Mouse (Mus musculus): Measurements from ENCODE around the gene Gm20388. TPM values are rescaled to one million over a fixed set of nuclear protein-coding genes. Genes with fewer than 3 reads are reported as not detected.
A peak's percentile ranks its signal among the peaks of the same experiment; 100 is the strongest.

Gm20388 gene
- total and polyA plus RNA-seq, 2 experiments from 2014 or later: 17.3 TPM; not detected in 1

DNA sequence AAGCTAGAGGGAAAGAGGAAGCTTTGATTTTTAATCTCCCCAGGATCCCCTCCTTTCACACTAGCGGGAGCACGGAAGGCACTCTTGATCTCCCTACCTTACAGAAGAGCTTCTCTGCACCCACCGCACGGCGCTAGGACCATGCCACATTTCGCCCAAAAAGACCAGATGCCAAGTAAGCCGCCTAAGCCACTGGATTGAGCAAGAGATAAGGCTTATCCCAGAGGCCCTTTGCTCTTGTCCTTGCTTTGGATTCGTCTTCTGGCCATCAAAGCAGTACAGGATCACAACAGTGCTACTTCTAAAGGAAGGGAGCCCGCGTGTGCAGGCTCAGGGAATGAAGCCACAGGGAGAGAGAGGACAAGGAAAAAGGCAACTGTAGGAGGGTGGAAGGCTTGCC is 184.2 kb downstream of the Gm20388 start:
- TF ChIP-seq EP300 (IDR thresholded peaks at IDR 0.05; ENCODE audit: low read depth) (no peak), CTCF (IDR thresholded peaks at IDR 0.05; ENCODE audit: low read depth) (no peak)
- Histone ChIP-seq H3K4me2 (ENCODE audit: low read depth, low read length) (no peak overlapping the region), H3K9ac (replicated peaks; ENCODE audit: low read depth, low read length) (no peak overlapping the region), H3K36me3 (replicated peaks; ENCODE audit: control insufficient read depth, insufficient read depth, low read length) (peaks cover 39% of the 10 kb centered on the region), H3K4me1 (ENCODE audit: control insufficient read depth, insufficient read depth) (peaks cover 3% of the 10 kb centered on the region; the same call in 1 of the 2 replicates), H3K27me3 (ENCODE audit: control insufficient read depth, insufficient read depth, low read length) (no peaks in the 10 kb centered on the region), H3K9me3 (replicated peaks; ENCODE audit: control insufficient read depth, low read length) (no peaks in the 10 kb centered on the region), H3K27ac (ENCODE audit: low read depth) (no peak overlapping the region), H3K4me3 (ENCODE audit: low read depth, low read length) (no peak overlapping the region)
- ATAC-seq (ENCODE audit: insufficient read depth, low read depth) (no peak), DNase-seq (ENCODE audit: low spot score) (no peak)
- WGBS: 83% methylated on average over 10 of the region's 10 CpGs

DNA sequence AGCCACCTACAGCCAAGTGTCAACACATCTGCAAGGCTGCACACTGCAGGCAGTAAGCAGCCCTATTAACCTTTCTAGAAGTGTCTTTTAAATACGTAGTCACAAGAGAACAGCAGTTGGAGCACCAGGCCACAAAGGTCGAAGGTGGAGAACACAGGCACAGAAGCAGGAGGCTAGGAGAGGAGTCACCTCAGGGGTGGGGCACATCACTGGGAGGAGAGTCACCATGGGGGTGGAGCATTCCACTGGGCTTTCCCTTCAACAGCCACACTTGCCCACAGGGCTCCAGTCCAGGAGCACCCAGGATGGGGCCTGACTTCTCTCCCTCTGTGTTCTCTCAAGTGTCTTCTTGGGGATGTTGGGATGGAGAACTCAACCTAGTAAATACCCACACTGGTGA is 185.8 kb downstream of the Gm20388 start:
- ATAC-seq (ENCODE audit: insufficient read depth, low read depth) (no peak), DNase-seq (ENCODE audit: low spot score) (no peak)
- Histone ChIP-seq H3K9ac (replicated peaks; ENCODE audit: low read depth, low read length) (no peak overlapping the region), H3K27ac (ENCODE audit: low read depth) (no peak overlapping the region), H3K27me3 (ENCODE audit: control insufficient read depth, insufficient read depth, low read length) (no peaks in the 10 kb centered on the region), H3K4me1 (ENCODE audit: control insufficient read depth, insufficient read depth) (peaks cover 9% of the 10 kb centered on the region), H3K9me3 (replicated peaks; ENCODE audit: control insufficient read depth, low read length) (no peaks in the 10 kb centered on the region), H3K4me2 (ENCODE audit: low read depth, low read length) (no peak overlapping the region), H3K4me3 (ENCODE audit: low read depth, low read length) (no peak overlapping the region), H3K36me3 (replicated peaks; ENCODE audit: control insufficient read depth, insufficient read depth, low read length) (peaks cover 25% of the 10 kb centered on the region)
- WGBS: 74% methylated on average over 2 of the region's 2 CpGs
- TF ChIP-seq CTCF (IDR thresholded peaks at IDR 0.05; ENCODE audit: low read depth): no peak
- TF ChIP-seq EP300 (IDR thresholded peaks at IDR 0.05; ENCODE audit: low read depth): no peak

DNA sequence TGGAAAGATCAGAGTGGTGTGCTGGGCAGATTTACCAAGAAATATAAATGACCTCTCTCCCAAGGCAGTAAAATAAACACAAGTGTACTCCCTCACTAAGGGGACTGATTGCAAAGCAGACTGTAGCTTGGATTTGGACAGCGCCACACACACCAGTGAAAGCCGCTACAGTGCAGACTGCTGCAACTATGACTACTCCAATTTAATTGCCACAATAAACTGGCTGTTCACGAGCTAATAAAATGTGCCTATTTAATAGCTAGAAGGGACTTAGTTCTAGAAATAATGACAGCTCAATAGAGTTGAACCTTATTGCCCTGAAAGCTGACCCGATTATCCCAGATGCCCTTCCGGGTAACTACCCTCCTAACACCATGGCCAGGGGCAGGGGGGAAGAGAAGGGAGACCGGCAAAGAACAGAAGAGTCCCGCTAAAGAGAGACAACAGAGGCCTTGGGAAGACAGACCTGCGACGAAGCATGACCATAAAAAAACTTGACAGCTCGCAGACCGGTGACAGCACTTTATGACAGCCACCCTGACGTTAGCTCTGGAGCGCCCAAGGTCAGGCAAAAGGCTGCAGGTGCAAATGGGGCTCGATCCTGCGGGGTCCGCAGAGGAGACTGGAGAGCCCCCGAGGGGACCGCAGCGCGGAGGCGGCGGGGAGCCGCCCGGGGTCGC is 189.9 kb downstream of the Gm20388 start:
- WGBS: 3% methylated on average over 19 of the region's 25 CpGs
- Histone ChIP-seq H3K9me3 (replicated peaks; ENCODE audit: control insufficient read depth, low read length) (no peaks in the 10 kb centered on the region), H3K4me3 (ENCODE audit: low read depth, low read length) (peak overlapping the region; percentile 90), H3K4me1 (ENCODE audit: control insufficient read depth, insufficient read depth) (peaks cover 27% of the 10 kb centered on the region), H3K9ac (replicated peaks; ENCODE audit: low read depth, low read length) (peak overlapping the region; percentile 83), H3K27me3 (ENCODE audit: control insufficient read depth, insufficient read depth, low read length) (no peaks in the 10 kb centered on the region), H3K4me2 (ENCODE audit: low read depth, low read length) (peak overlapping the region; percentile 91), H3K36me3 (replicated peaks; ENCODE audit: control insufficient read depth, insufficient read depth, low read length) (no peaks in the 10 kb centered on the region), H3K27ac (ENCODE audit: low read depth) (peak overlapping the region; percentile 86)
- no peak for DNase-seq (ENCODE audit: low spot score)
- TF ChIP-seq CTCF (IDR thresholded peaks at IDR 0.05; ENCODE audit: low read depth): no peak
- no peak for TF ChIP-seq EP300 (IDR thresholded peaks at IDR 0.05; ENCODE audit: low read depth)
- 0 out of 2 replicates have a peak, but pooled peaks have one; percentile 10 for ATAC-seq (ENCODE audit: insufficient read depth, low read depth)

DNA sequence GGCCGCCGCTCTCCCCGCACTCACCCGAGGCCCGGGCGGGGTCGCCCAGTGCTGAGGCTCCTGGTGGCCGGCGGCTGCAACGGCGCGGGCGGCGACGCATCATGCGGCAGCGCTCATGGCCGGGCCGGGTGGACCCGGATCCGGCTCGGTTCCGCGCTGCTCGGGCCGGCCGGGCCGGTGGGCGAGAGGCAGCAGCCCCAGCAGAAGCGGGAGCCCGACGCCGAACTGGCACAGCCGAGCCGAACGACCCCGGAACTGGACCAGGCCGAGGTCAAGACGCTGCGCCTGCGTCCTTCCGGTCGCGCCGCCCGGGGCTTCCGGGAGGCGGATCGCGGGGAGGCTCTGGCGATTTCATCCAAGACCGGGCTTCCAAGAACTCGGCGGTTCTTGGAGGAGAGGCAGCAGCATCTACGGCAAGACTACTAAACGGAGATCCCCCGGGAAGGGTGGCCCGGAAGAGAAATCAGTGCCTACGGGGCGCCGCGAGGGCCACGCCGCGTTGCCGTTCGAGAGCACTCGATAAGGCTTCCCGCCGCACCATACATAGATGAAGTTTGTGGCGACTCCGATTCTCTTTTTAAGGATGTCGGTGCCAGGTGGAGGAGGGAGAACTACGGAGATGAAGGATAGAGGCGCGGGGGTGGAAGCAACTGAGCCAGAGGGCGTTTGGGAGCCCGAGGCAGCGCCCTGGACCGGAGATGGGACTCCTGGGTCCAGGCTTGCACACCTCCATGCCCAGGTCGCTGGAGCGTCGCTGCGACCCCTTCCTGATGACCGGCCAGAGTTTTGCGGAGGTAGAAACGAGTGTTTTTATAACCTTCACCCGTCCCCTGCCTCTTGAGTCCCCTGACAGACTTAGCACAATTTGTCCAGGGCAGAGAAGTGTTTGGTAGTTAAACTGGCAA is 190.7 kb downstream of the Gm20388 start, which contains the start of gene Zdhhc7:
TSS of gene Zdhhc7 (minus strand) at position 415 of the 905 bp plus-strand sequence.
- no peaks in the 10 kb centered on the region for H3K27me3 ChIP-seq (ENCODE audit: control insufficient read depth, insufficient read depth, low read length)
- peaks cover 27% of the 10 kb centered on the region for H3K4me1 ChIP-seq (ENCODE audit: control insufficient read depth, insufficient read depth)
- no peak for TF ChIP-seq CTCF (IDR thresholded peaks at IDR 0.05; ENCODE audit: low read depth)
- TF ChIP-seq EP300 (IDR thresholded peaks at IDR 0.05; ENCODE audit: low read depth): peak; percentile 18; the same call in 1 of the 2 replicates
- H3K4me2 ChIP-seq (ENCODE audit: low read depth, low read length): peak within 1 kb of the TSS; percentile 91
- under 1% methylated on average over 83 of the region's 88 CpGs for WGBS
- peak within 1 kb of the TSS; percentile 86 for H3K27ac ChIP-seq (ENCODE audit: low read depth)
- H3K36me3 ChIP-seq (replicated peaks; ENCODE audit: control insufficient read depth, insufficient read depth, low read length): no peaks in the 10 kb centered on the region
- ATAC-seq (ENCODE audit: insufficient read depth, low read depth): peak; percentile 81
- DNase-seq (ENCODE audit: low spot score): peak; percentile 61
- H3K9ac ChIP-seq (replicated peaks; ENCODE audit: low read depth, low read length): peak within 1 kb of the TSS; percentile 83
- peak within 1 kb of the TSS; percentile 90 for H3K4me3 ChIP-seq (ENCODE audit: low read depth, low read length)
- no peaks in the 10 kb centered on the region for H3K9me3 ChIP-seq (replicated peaks; ENCODE audit: control insufficient read depth, low read length)

DNA sequence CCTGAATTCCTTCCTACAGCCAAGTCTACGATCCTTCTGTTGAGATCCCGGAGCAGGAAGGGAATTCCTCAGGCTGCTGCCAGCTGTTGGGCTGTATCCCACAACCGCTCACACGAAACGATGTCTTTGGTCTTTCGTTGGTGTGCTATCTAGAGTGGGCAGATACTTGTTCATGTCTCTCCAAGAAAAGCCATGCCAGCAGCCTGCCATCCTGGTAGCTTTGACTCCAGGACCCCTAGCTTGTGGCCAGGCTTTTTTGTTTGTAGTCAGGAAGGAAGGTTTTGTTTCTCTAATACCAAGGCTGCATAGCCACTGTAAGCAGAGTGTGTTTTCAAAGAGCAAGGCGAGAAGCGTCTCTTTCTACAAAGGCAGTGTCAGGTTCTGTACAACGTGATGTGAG is 193.3 kb downstream of the Gm20388 start:
- Histone ChIP-seq H3K9me3 (replicated peaks; ENCODE audit: control insufficient read depth, low read length) (no peaks in the 10 kb centered on the region), H3K4me3 (ENCODE audit: low read depth, low read length) (no peak overlapping the region), H3K9ac (replicated peaks; ENCODE audit: low read depth, low read length) (no peak overlapping the region), H3K36me3 (replicated peaks; ENCODE audit: control insufficient read depth, insufficient read depth, low read length) (no peaks in the 10 kb centered on the region), H3K4me2 (ENCODE audit: low read depth, low read length) (no peak overlapping the region), H3K27ac (ENCODE audit: low read depth) (peak overlapping the region; percentile 67), H3K4me1 (ENCODE audit: control insufficient read depth, insufficient read depth) (peaks cover 27% of the 10 kb centered on the region), H3K27me3 (ENCODE audit: control insufficient read depth, insufficient read depth, low read length) (no peaks in the 10 kb centered on the region)
- DNase-seq (ENCODE audit: low spot score) (no peak), ATAC-seq (ENCODE audit: insufficient read depth, low read depth) (no peak)
- TF ChIP-seq EP300 (IDR thresholded peaks at IDR 0.05; ENCODE audit: low read depth): no peak
- no peak for TF ChIP-seq CTCF (IDR thresholded peaks at IDR 0.05; ENCODE audit: low read depth)
- 73% methylated on average over 9 of the region's 9 CpGs for WGBS
